ENCODE assay signal across 30 mouse cellular contexts in genomic region chr11:44946618-44947017, GRCm38 (mm10).
DNase-seq lines count a peak whose midpoint lies in the region; ATAC-seq lines count a peak whose summit lies in the region.
"Had no signal": no experiment of that assay in that cellular context is flagged by ENCODE, and none has a peak within 500 bp of the region (broad histone marks: within the 10 kb centered on the region; RNA-seq: fewer than 3 reads in every experiment).

No protein-coding gene starts in this region.

- H3K9ac ChIP-seq in stomach, embryonic 16.5 days (ENCODE audit: low read length): no peak overlapping the region
- H3K9ac ChIP-seq: embryonic facial prominence, embryonic 12.5 days; heart, embryonic 15.5 days; hindbrain, embryonic 12.5 days; intestine, embryonic 15.5 days; limb, embryonic 15.5 days; liver, embryonic 13.5 days; midbrain, embryonic 12.5 days; neural tube, embryonic 12.5 days had no signal

- peak; percentile 66; the same call in 1 of the 2 replicates for ATAC-seq in stomach, embryonic 16.5 days (ENCODE audit: insufficient read depth, low FRiP score)
- ATAC-seq: forebrain, embryonic 16.5 days; hindbrain, postnatal 0 days; intestine, embryonic 15.5 days had no signal

- H3K4me2 ChIP-seq in stomach, embryonic 16.5 days (ENCODE audit: low read depth, low read length): no peak overlapping the region
- H3K4me2 ChIP-seq: embryonic facial prominence, embryonic 12.5 days; heart, embryonic 15.5 days; hindbrain, embryonic 12.5 days; intestine, embryonic 15.5 days; limb, embryonic 15.5 days; liver, embryonic 13.5 days; midbrain, embryonic 12.5 days; neural tube, embryonic 12.5 days had no signal

- WGBS in stomach, embryonic 16.5 days: 45% methylated on average over 3 of the region's 3 CpGs

- intact Hi-C loops in gastrocnemius, postnatal 14 days (cut with DNase I; ENCODE audit: low total_unique reads): no loop called here

- H3K27ac ChIP-seq in stomach, embryonic 16.5 days (ENCODE audit: low read length): no peak overlapping the region
- H3K27ac ChIP-seq: embryonic facial prominence, embryonic 12.5 days; heart, embryonic 15.5 days; hindbrain, embryonic 12.5 days; hindbrain, postnatal 0 days; intestine, embryonic 15.5 days; kidney, postnatal 0 days; limb, embryonic 15.5 days; liver, embryonic 13.5 days; midbrain, embryonic 12.5 days; neural tube, embryonic 12.5 days had no signal

- H3K4me1 ChIP-seq in stomach, embryonic 16.5 days (ENCODE audit: control insufficient read depth, insufficient read depth, low read length): no peaks in the 10 kb centered on the region
- H3K4me1 ChIP-seq: embryonic facial prominence, embryonic 12.5 days; heart, embryonic 15.5 days; hindbrain, embryonic 12.5 days; intestine, embryonic 15.5 days; liver, embryonic 13.5 days; midbrain, embryonic 12.5 days; neural tube, embryonic 12.5 days had no signal

- DNase-seq in adrenal gland, postnatal 10 days: peak; percentile 8
- DNase-seq in adrenal gland, adult 8-10 months: no peak
- DNase-seq in gastrocnemius, postnatal 25 days: peak; percentile 27
- no peak for DNase-seq in gastrocnemius, postnatal 14 days
- peak; percentile 2 for DNase-seq in lung, postnatal 25 days (ENCODE audit: low spot score)
- DNase-seq in lung, postnatal 14 days: no peak
- DNase-seq in right cerebral cortex, postnatal 10 days (ENCODE audit: low spot score in 2 of 2): no peak
- DNase-seq: cerebellum, adult 11 months; cerebellum, adult 9-10 months; cerebellum, postnatal 36 days; kidney, adult 2 months; kidney, postnatal 4 days; liver, embryonic 13.5 days; lung, postnatal 10 days; right cerebral cortex, adult 18-20 months; right cerebral cortex, postnatal 4 days; thymus, adult 18-20 months; thymus, postnatal 25 days had no signal

- H3K36me3 ChIP-seq in stomach, embryonic 16.5 days (ENCODE audit: control insufficient read depth, insufficient read depth, low read length): no peaks in the 10 kb centered on the region
- H3K36me3 ChIP-seq: embryonic facial prominence, embryonic 12.5 days; heart, embryonic 15.5 days; hindbrain, embryonic 12.5 days; intestine, embryonic 15.5 days; limb, embryonic 15.5 days; liver, embryonic 13.5 days; midbrain, embryonic 12.5 days; neural tube, embryonic 12.5 days had no signal

- no peak overlapping the region for H3K4me3 ChIP-seq in stomach, embryonic 16.5 days (replicated peaks; ENCODE audit: low read length)
- H3K4me3 ChIP-seq: embryonic facial prominence, embryonic 12.5 days; heart, embryonic 15.5 days; hindbrain, embryonic 12.5 days; intestine, embryonic 15.5 days; limb, embryonic 15.5 days; liver, embryonic 13.5 days; midbrain, embryonic 12.5 days; myocyte; neural tube, embryonic 12.5 days had no signal

- no peaks in the 10 kb centered on the region for H3K9me3 ChIP-seq in stomach, embryonic 16.5 days (replicated peaks; ENCODE audit: control insufficient read depth, low read length)
- H3K9me3 ChIP-seq: embryonic facial prominence, embryonic 12.5 days; heart, embryonic 15.5 days; hindbrain, embryonic 12.5 days; intestine, embryonic 15.5 days; limb, embryonic 15.5 days; liver, embryonic 13.5 days; midbrain, embryonic 12.5 days; neural tube, embryonic 12.5 days had no signal

- no peaks in the 10 kb centered on the region for H3K27me3 ChIP-seq in stomach, embryonic 16.5 days (ENCODE audit: control insufficient read depth, insufficient read depth, low read length)
- H3K27me3 ChIP-seq: embryonic facial prominence, embryonic 12.5 days; heart, embryonic 15.5 days; hindbrain, embryonic 12.5 days; intestine, embryonic 15.5 days; limb, embryonic 15.5 days; liver, embryonic 13.5 days; midbrain, embryonic 12.5 days; neural tube, embryonic 12.5 days had no signal

Comparison
In these comparisons a context has a peak if more than half of its experiments do, and no peak if none do; other contexts are left out.
1. DNase-seq: peak in adrenal gland, postnatal 10 days (single experiment), gastrocnemius, postnatal 25 days (single experiment) and lung, postnatal 25 days (single experiment); none in adrenal gland, adult 8-10 months (single experiment), gastrocnemius, postnatal 14 days (single experiment), lung, postnatal 14 days (single experiment) and right cerebral cortex, postnatal 10 days (0 of 2).